In genomic region chr16:92696411-92697015, GRCm38 (mm10) we compare ENCODE assay signal across 8 mouse cellular contexts.
A peak's percentile ranks its signal among the peaks of the same experiment; 100 is the strongest.
DNase-seq lines count a peak whose midpoint lies in the region; ATAC-seq and TF ChIP-seq lines count a peak whose summit lies in the region.

No protein-coding gene starts in this region.

- H3K27me3 ChIP-seq in erythroblast, embryonic 14.5 days (ENCODE audit: control insufficient read depth): peaks cover 84% of the 10 kb centered on the region
- peaks cover 73% of the 10 kb centered on the region for H3K27me3 ChIP-seq in heart, postnatal 0 days (ENCODE audit: control insufficient read depth, insufficient read depth, low read length)
- H3K27me3 ChIP-seq in splenic B cell, adult 2 months (ENCODE audit: control insufficient read depth, insufficient read depth, low read length, poor library complexity, severe bottlenecking): no peaks in the 10 kb centered on the region

- no peak overlapping the region for H3K27ac ChIP-seq in heart, postnatal 0 days (ENCODE audit: low read depth)

- H3K4me2 ChIP-seq in heart, postnatal 0 days (ENCODE audit: low read depth, low read length): peak overlapping the region; percentile 85

- H3K4me1 ChIP-seq in erythroblast, embryonic 14.5 days (ENCODE audit: control insufficient read depth): peaks cover 62% of the 10 kb centered on the region
- H3K4me1 ChIP-seq in heart, postnatal 0 days (ENCODE audit: control insufficient read depth, insufficient read depth): peaks cover 18% of the 10 kb centered on the region

- TF ChIP-seq EP300 in heart, postnatal 0 days (IDR thresholded peaks at IDR 0.05; ENCODE audit: low read depth): no peak

- DNase-seq in A20 (ENCODE audit: low read depth, low spot score): peak; percentile 20
- DNase-seq in ZHBTc4 (ENCODE audit: low read depth, low spot score): peak; percentile 59
- no peak for DNase-seq in heart, postnatal 0 days (ENCODE audit: low spot score)
- DNase-seq in kidney, postnatal 25 days: peak; percentile 13 to 52
- DNase-seq in splenic B cell, adult 2 months (ENCODE audit: low read depth, low spot score): peak; percentile 83
- no peak for DNase-seq in cerebellum, adult 11 months

- peak overlapping the region; percentile 81 for H3K4me3 ChIP-seq in erythroblast, embryonic 14.5 days (replicated peaks)
- H3K4me3 ChIP-seq in heart, postnatal 0 days (ENCODE audit: low read depth, low read length): peak overlapping the region; percentile 55

- no peak for ATAC-seq in heart, postnatal 0 days (ENCODE audit: insufficient read depth, low read depth)
- ATAC-seq in megakaryocyte progenitor cell, adult 5-6 weeks (replicated peaks; ENCODE audit: poor library complexity): peak; percentile 24

- H3K36me3 ChIP-seq in erythroblast, embryonic 14.5 days (ENCODE audit: control insufficient read depth): no peaks in the 10 kb centered on the region
- no peaks in the 10 kb centered on the region for H3K36me3 ChIP-seq in heart, postnatal 0 days (replicated peaks; ENCODE audit: control insufficient read depth, insufficient read depth, low read length)
- no peaks in the 10 kb centered on the region; the same call in 1 of the 2 replicates for H3K36me3 ChIP-seq in splenic B cell, adult 2 months (ENCODE audit: control insufficient read depth, insufficient read depth, low read length, poor library complexity, severe bottlenecking)

- no peak for TF ChIP-seq CTCF in heart, postnatal 0 days (IDR thresholded peaks at IDR 0.05; ENCODE audit: low read depth)

- H3K9ac ChIP-seq in heart, postnatal 0 days (replicated peaks; ENCODE audit: low read depth, low read length): no peak overlapping the region

- no peaks in the 10 kb centered on the region; the same call in 1 of the 2 replicates for H3K9me3 ChIP-seq in erythroblast, embryonic 14.5 days (ENCODE audit: control insufficient read depth, low read length)
- no peaks in the 10 kb centered on the region for H3K9me3 ChIP-seq in heart, postnatal 0 days (replicated peaks; ENCODE audit: control insufficient read depth, low read length)

- WGBS in heart, postnatal 0 days: 1% methylated on average over 24 of the region's 24 CpGs

Comparison
In these comparisons a context has a peak if more than half of its experiments do, and no peak if none do; other contexts are left out.
1. DNase-seq: peak in A20 (single experiment), ZHBTc4 (single experiment), kidney, postnatal 25 days (2 of 2) and splenic B cell, adult 2 months (single experiment); none in heart, postnatal 0 days (single experiment) and cerebellum, adult 11 months (single experiment).